Mouse (Mus musculus) G1E (cell line): ENCODE results near the gene Gm14862.

ENCODE experiments used
- CTCF ChIP-seq: IDR thresholded peaks from 2 replicates; pipeline ENCODE4 v1.5.1; 2012; ENCODE audit warnings: low read depth, low read length, inconsistent platforms, mixed read lengths
- TAL1 ChIP-seq: conservative IDR thresholded peaks from 2 replicates; pipeline ENCODE4 v1.6.1; 2012; ENCODE audit warnings: low read depth, low read length, inconsistent platforms, mixed read lengths

GRCm38 (mm10) chrX:9272460-9273361 lies 16.0 kb upstream of the Gm14862 start, which contains the start of gene Xk:
- no peak for TF ChIP-seq TAL1
- no peak for TF ChIP-seq CTCF
